Mouse (Mus musculus): Measurements from ENCODE around the gene Ccdc87.

Ccdc87 gene

DNA sequence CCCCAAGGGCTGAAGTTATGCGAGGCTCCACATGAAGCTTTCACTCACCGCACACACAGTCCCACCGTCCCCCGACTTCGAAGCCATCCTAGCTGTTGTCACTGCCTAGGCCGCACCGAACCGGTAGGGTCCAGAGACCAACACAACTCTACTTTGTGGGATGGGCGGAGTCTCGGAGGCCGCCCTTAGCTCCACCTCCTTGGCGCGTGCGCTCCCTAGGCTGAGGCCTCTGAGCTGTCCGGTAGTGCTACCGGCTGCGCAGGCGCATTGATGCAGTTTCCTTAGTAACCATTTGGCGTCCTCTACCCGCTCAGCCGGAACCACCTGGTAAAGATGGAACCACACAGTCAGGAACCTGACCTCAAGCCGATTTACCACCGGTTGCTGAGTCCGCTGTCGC, at the start of gene Ccdc87, which contains the start of gene Ccs:
Gene Ccdc87 (plus strand): TSS at position 218 of the 400 bp plus-strand sequence.
Gene Ccs (minus strand): TSS at position 184 of the 400 bp plus-strand sequence.
- peak; percentile 92 for DNase-seq (ENCODE audit: extremely low spot score, low spot score)

GRCm38 (mm10) chr19:4793281-4793830, 45.8 kb upstream of the Ccdc87 start:
- DNase-seq (ENCODE audit: extremely low spot score, low spot score), result no peak

- peak; percentile 92 for DNase-seq (ENCODE audit: extremely low spot score, low spot score)
These were observed 45.2 kb upstream of the Ccdc87 start, which contains the start of gene Rbm4 for GRCm38 (mm10) chr19:4793831-4794422. Gene Rbm4 (minus strand): TSS chr19:4793901.

- DNase-seq (ENCODE audit: extremely low spot score, low spot score), result no peak
These were observed 43.2 kb upstream of the Ccdc87 start for GRCm38 (mm10) chr19:4795929-4796328.

- no peak for DNase-seq (ENCODE audit: extremely low spot score, low spot score)
These were observed 41.3 kb upstream of the Ccdc87 start for GRCm38 (mm10) chr19:4797846-4798245.

GRCm38 (mm10) chr19:4799083-4799482, 40.1 kb upstream of the Ccdc87 start:
- DNase-seq (ENCODE audit: extremely low spot score, low spot score), result no peak

DNA sequence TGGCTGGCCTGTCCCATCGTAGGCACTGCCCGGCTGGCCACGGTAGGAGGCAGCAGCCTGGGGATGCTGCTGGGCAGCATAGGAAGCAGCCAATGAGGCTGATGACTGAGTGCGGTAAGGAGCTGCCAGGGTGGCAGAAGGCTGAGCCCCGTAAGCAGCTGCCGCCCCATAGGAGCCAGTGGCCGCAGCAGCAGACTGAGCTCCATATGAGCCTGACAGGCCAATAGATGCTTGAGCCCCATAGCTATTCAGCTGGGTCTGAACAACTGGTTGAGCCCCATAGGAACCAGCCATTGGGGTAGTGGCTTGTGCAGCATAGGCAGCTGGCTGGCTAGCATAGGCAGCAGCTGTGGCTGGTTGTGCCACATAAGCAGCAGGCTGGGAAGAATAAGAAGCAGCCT, 36.5 kb upstream of the Ccdc87 start:
- DNase-seq (ENCODE audit: extremely low spot score, low spot score), result no peak

GRCm38 (mm10) chr19:4803283-4803682, 35.9 kb upstream of the Ccdc87 start:
- DNase-seq (ENCODE audit: extremely low spot score, low spot score), result no peak

DNA sequence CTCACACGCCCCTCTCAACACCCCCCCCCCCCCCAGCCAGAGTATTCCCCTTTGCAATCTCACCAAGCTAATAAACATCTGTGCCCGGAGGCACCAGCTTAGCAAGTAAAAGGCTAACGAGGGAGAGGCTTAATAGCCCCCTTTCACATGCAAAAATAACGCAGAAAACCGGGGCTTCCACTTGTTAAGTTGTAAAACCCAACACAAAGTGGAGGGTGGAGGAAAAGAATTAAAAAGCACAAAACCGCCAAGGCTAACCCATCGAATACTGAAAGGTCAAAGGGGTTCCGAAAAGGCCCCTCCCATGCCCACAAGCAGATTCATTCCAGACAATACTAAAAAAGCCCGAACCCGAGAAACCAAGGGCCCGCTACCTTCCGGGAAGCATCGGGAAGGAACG, 28.9 kb upstream of the Ccdc87 start:
- no peak for DNase-seq (ENCODE audit: extremely low spot score, low spot score)

- no peak for DNase-seq (ENCODE audit: extremely low spot score, low spot score)
These were observed 28.5 kb upstream of the Ccdc87 start for GRCm38 (mm10) chr19:4810746-4811062.

DNA sequence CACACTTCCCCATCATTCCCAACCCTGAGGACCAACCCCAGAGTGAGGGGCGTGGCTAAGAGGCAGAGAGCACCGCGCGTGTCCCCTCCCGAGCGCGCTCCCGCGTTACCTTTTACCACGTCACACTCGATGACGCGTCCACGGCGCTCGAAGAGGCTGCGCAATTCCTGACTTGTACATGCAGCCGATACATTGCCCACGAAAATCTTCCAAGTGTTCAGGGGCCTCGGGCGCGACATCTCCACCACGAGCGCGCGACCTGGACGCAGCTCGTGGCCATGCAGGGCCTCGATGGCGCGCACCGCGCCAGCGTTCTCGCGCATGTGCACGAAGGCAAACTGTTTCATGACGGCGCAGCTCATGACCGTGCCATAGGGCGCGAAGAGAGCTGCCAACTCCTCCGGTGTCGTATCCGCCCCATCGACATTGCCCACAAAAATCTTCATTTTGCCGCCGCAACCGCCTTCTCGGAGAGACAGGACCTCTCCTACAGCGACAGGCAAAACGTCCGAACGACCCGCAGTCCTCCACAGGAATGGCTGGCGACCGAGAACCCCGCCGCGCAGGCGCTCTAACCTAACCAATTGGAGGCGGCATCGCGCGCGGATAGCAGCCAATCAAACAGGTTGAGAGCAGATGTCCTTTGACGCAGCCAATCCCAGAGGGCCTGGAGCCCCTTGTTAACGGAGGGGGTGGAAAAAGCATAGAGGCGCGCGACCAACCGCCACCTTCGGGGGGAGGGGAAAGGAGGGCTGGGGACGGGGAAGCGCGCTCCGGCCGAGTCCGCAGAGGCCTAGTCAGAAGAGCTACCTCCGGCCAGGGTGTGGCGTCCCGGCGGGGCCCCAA, 27.9 kb upstream of the Ccdc87 start, which contains the start of the genes Gm21992 and Rbm14:
Gene Gm21992 (minus strand): TSS at position 550 of the 846 bp plus-strand sequence.
Gene Rbm14 (minus strand): TSS at position 572 of the 846 bp plus-strand sequence.
- DNase-seq (ENCODE audit: extremely low spot score, low spot score), result peak; percentile 97

- no peak for DNase-seq (ENCODE audit: extremely low spot score, low spot score)
These were observed 27.3 kb upstream of the Ccdc87 start for GRCm38 (mm10) chr19:4811909-4812242.

GRCm38 (mm10) chr19:4812334-4812949, 26.7 kb upstream of the Ccdc87 start:
- peak; percentile 16 for DNase-seq (ENCODE audit: extremely low spot score, low spot score)

DNA sequence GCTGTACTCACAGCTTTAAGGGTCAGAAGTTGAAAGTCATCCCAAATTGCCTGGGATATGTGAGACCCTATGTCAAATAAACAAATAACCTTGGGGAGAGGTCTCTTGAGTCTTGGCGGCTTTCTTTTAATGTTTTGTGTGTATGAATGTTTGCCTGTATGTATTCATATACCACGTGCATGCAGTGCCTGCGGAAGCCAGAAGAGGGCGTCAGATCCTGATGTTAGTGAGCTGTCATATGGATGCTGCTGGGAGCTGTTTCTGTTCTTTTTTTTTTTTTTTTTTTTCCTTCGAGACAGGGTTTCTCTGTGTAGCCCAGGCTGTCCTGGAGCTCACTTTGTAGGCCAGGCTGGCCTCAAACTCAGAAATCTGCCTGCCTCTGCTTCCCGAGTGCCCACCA, 26.2 kb upstream of the Ccdc87 start:
- DNase-seq (ENCODE audit: extremely low spot score, low spot score), result no peak

- no peak for DNase-seq (ENCODE audit: extremely low spot score, low spot score)
These were observed 21.9 kb upstream of the Ccdc87 start for GRCm38 (mm10) chr19:4817182-4817835.

- DNase-seq (ENCODE audit: extremely low spot score, low spot score), result no peak
These were observed 18.4 kb upstream of the Ccdc87 start for GRCm38 (mm10) chr19:4820678-4821303.

GRCm38 (mm10) chr19:4828444-4829114, 10.6 kb upstream of the Ccdc87 start:
- DNase-seq (ENCODE audit: extremely low spot score, low spot score), result no peak

DNA sequence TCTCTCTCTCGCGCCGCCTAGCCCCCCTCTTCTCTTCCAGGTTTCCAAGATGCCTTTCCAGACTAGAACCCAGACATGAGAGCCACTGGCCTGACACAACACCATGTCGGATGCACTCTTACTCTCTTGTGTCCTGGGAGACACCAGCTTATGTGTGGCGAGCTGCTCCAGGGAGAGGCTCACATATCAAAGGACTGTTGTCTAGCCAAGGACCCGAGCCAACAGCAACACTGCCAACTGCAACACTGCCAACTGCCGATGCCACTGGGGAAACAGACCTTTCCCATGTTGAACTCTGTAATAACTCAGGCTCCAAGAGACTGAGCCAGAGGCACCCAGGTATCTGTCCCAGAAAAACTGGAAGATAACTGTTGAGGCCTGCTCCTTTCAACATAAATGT, 10.0 kb upstream of the Ccdc87 start:
- DNase-seq (ENCODE audit: extremely low spot score, low spot score), result no peak

GRCm38 (mm10) chr19:4833977-4834376, 5.2 kb upstream of the Ccdc87 start:
- DNase-seq (ENCODE audit: extremely low spot score, low spot score), result no peak

DNA sequence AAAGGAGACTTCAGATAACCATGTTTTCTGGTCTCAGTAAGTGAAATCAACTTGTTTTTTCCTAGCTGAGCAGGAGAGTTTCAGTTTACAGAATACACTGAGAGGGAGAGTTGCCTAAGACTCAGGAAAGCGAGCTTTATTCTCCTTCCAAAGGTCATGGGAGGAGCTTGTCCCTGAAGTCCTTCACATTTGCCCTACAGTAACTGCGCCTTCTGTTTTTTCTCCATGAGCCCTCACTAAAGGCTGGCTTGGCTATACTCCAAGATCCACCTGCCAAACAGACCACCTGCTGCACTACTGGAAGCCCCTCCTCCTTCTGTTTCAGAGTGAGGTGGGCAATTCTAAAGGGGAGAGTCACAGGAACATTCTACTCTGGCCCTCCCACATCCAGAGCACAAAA, 3.1 kb upstream of the Ccdc87 start:
- no peak for DNase-seq (ENCODE audit: extremely low spot score, low spot score)

Measured in neural tube, embryonic 10.5 days (tissue).